In genomic region chr5:28245574-28245973, GRCm38 (mm10) we compare ENCODE assay signal across 20 mouse cellular contexts. TPM values are rescaled to one million over a fixed set of nuclear protein-coding genes. Genes with fewer than 3 reads are reported as not detected.
DNase-seq lines count a peak whose midpoint lies in the region; ATAC-seq and TF ChIP-seq lines count a peak whose summit lies in the region.
"Had no signal": no experiment of that assay in that cellular context is flagged by ENCODE, and none has a peak within 500 bp of the region (broad histone marks: within the 10 kb centered on the region; RNA-seq: fewer than 3 reads in every experiment).

Gene Cnpy1 (minus strand): TSS chr5:28245806.

- H3K9me3 ChIP-seq in hindbrain, embryonic 15.5 days: no peaks in the 10 kb centered on the region
- H3K9me3 ChIP-seq in midbrain, embryonic 14.5 days (ENCODE audit: control insufficient read depth, low read length): no peaks in the 10 kb centered on the region
- H3K9me3 ChIP-seq in stomach, postnatal 0 days (ENCODE audit: control insufficient read depth, low read length): no peaks in the 10 kb centered on the region
- no peaks in the 10 kb centered on the region for H3K9me3 ChIP-seq in liver, embryonic 11.5 days (ENCODE audit: control insufficient read depth, low read length)
- H3K9me3 ChIP-seq: forebrain, embryonic 10.5 days; intestine, embryonic 15.5 days; limb, embryonic 12.5 days; liver, embryonic 13.5 days; lung, embryonic 15.5 days had no signal

- no peak within 1 kb of the TSS for H3K9ac ChIP-seq in hindbrain, embryonic 15.5 days
- no peak within 1 kb of the TSS for H3K9ac ChIP-seq in midbrain, embryonic 14.5 days (replicated peaks; ENCODE audit: low read length)
- H3K9ac ChIP-seq in stomach, postnatal 0 days (ENCODE audit: low read length): no peak within 1 kb of the TSS
- H3K9ac ChIP-seq in liver, embryonic 11.5 days (ENCODE audit: low read depth, low read length): no peak within 1 kb of the TSS
- H3K9ac ChIP-seq: forebrain, postnatal 0 days; intestine, embryonic 15.5 days; limb, embryonic 12.5 days; liver, embryonic 13.5 days; lung, embryonic 15.5 days had no signal

- no peaks in the 10 kb centered on the region for H3K27me3 ChIP-seq in hindbrain, embryonic 15.5 days
- H3K27me3 ChIP-seq in midbrain, embryonic 14.5 days (ENCODE audit: control insufficient read depth, insufficient read depth, low read length): no peaks in the 10 kb centered on the region
- no peaks in the 10 kb centered on the region for H3K27me3 ChIP-seq in stomach, postnatal 0 days (ENCODE audit: control insufficient read depth, insufficient read depth, low read length)
- H3K27me3 ChIP-seq in liver, embryonic 11.5 days (replicated peaks; ENCODE audit: control insufficient read depth, insufficient read depth, low read length): no peaks in the 10 kb centered on the region
- H3K27me3 ChIP-seq: intestine, embryonic 15.5 days; limb, embryonic 12.5 days; liver, embryonic 13.5 days; lung, embryonic 15.5 days had no signal

- no peak within 1 kb of the TSS for H3K27ac ChIP-seq in hindbrain, embryonic 15.5 days (replicated peaks)
- H3K27ac ChIP-seq in midbrain, embryonic 14.5 days (replicated peaks; ENCODE audit: low read depth, low read length): no peak within 1 kb of the TSS
- no peak within 1 kb of the TSS for H3K27ac ChIP-seq in stomach, postnatal 0 days (replicated peaks)
- H3K27ac ChIP-seq in liver, embryonic 11.5 days (ENCODE audit: low read depth, low read length): no peak within 1 kb of the TSS
- H3K27ac ChIP-seq: forebrain, embryonic 10.5 days; intestine, embryonic 15.5 days; limb, embryonic 12.5 days; liver, embryonic 13.5 days; lung, embryonic 15.5 days had no signal

- no peaks in the 10 kb centered on the region for H3K4me1 ChIP-seq in hindbrain, embryonic 15.5 days (replicated peaks)
- H3K4me1 ChIP-seq in midbrain, embryonic 14.5 days (ENCODE audit: control insufficient read depth, insufficient read depth, low read length): 0 out of 2 replicates have a peak, but pooled peaks cover 3% of the 10 kb centered on the region
- H3K4me1 ChIP-seq in stomach, postnatal 0 days (replicated peaks; ENCODE audit: control insufficient read depth, insufficient read depth): no peaks in the 10 kb centered on the region
- H3K4me1 ChIP-seq in liver, embryonic 11.5 days (replicated peaks; ENCODE audit: control insufficient read depth, insufficient read depth, low read length): no peaks in the 10 kb centered on the region
- H3K4me1 ChIP-seq: intestine, embryonic 15.5 days; limb, embryonic 12.5 days; liver, embryonic 13.5 days; lung, embryonic 15.5 days had no signal

- H3K36me3 ChIP-seq in hindbrain, embryonic 15.5 days: no peaks in the 10 kb centered on the region
- H3K36me3 ChIP-seq in midbrain, embryonic 14.5 days (ENCODE audit: control insufficient read depth, insufficient read depth, low read length): no peaks in the 10 kb centered on the region
- no peaks in the 10 kb centered on the region for H3K36me3 ChIP-seq in stomach, postnatal 0 days (ENCODE audit: control insufficient read depth, insufficient read depth, low read length)
- no peaks in the 10 kb centered on the region for H3K36me3 ChIP-seq in liver, embryonic 11.5 days (ENCODE audit: control insufficient read depth, insufficient read depth, low read length)
- H3K36me3 ChIP-seq: forebrain, embryonic 10.5 days; intestine, embryonic 15.5 days; limb, embryonic 12.5 days; liver, embryonic 13.5 days; lung, embryonic 15.5 days had no signal

- peak; percentile 63; the same call in 1 of the 2 replicates for ATAC-seq in hindbrain, embryonic 15.5 days (ENCODE audit: low FRiP score, low read depth)
- ATAC-seq in midbrain, embryonic 14.5 days (ENCODE audit: low FRiP score, low TSS enrichment): no peak
- ATAC-seq in stomach, postnatal 0 days (ENCODE audit: low FRiP score, low TSS enrichment): no peak
- ATAC-seq in liver, embryonic 11.5 days (replicated peaks; ENCODE audit: low FRiP score): no peak
- ATAC-seq: forebrain, postnatal 0 days; intestine, embryonic 15.5 days had no signal

- no peak within 1 kb of the TSS for H3K4me2 ChIP-seq in hindbrain, embryonic 15.5 days
- H3K4me2 ChIP-seq in midbrain, embryonic 14.5 days (ENCODE audit: low read length): no peak within 1 kb of the TSS
- no peak within 1 kb of the TSS for H3K4me2 ChIP-seq in stomach, postnatal 0 days (replicated peaks; ENCODE audit: low read depth)
- H3K4me2 ChIP-seq in liver, embryonic 11.5 days: no peak within 1 kb of the TSS
- H3K4me2 ChIP-seq: heart, embryonic 11.5 days; intestine, embryonic 15.5 days; limb, embryonic 12.5 days; liver, embryonic 13.5 days; lung, embryonic 15.5 days had no signal

- 53% methylated on average over 11 of the region's 11 CpGs for WGBS in hindbrain, embryonic 15.5 days
- 42% methylated on average over 11 of the region's 11 CpGs for WGBS in midbrain, embryonic 14.5 days
- 70% methylated on average over 11 of the region's 11 CpGs for WGBS in stomach, postnatal 0 days
- WGBS in liver, embryonic 11.5 days: 70% methylated on average over 10 of the region's 11 CpGs

- no peak within 1 kb of the TSS for H3K4me3 ChIP-seq in hindbrain, embryonic 15.5 days
- no peak within 1 kb of the TSS for H3K4me3 ChIP-seq in midbrain, embryonic 14.5 days (replicated peaks; ENCODE audit: low read depth, low read length)
- H3K4me3 ChIP-seq in stomach, postnatal 0 days (ENCODE audit: low read depth, low read length): no peak within 1 kb of the TSS
- H3K4me3 ChIP-seq in liver, embryonic 11.5 days (ENCODE audit: low read depth, low read length): no peak within 1 kb of the TSS
- H3K4me3 ChIP-seq: forebrain, embryonic 10.5 days; intestine, embryonic 15.5 days; limb, embryonic 12.5 days; liver, embryonic 13.5 days; lung, embryonic 15.5 days had no signal

- no peak for TF ChIP-seq CTCF in stomach, postnatal 0 days (IDR thresholded peaks at IDR 0.05; ENCODE audit: low read depth)

- no peak for TF ChIP-seq EP300 in stomach, postnatal 0 days (optimal IDR thresholded peaks at IDR 0.05)

- DNase-seq in cerebellum, adult 9-11 months: peak; percentile 31
- no peak for DNase-seq in cerebellum, postnatal 4 days (ENCODE audit: low spot score in 2 of 2)
- peak; percentile 20 for DNase-seq in R1 (ENCODE audit: low read depth, low spot score)
- DNase-seq in midbrain, embryonic 14.5 days: no peak
- DNase-seq in stomach, postnatal 0 days (ENCODE audit: low spot score): no peak
- DNase-seq in heart, adult 9 months (ENCODE audit: low spot score in 2 of 2): no peak
- no peak for DNase-seq in liver, embryonic 11.5 days (ENCODE audit: low spot score)
- DNase-seq: forebrain, postnatal 0 days; kidney, adult 9 months; kidney, postnatal 36 days; liver, embryonic 13.5 days; lung, postnatal 4 days; right cerebral cortex, postnatal 4 days had no signal

RNA-seq across cellular contexts. Expression of gene Cnpy1, which starts in this region (rescaled TPM):
- polyA plus RNA-seq in hindbrain, embryonic 15.5 days (2015; fragmentation: Nextera tagmentation; extraction: Ambion mirVana): 37.0 and 66.2 TPM in 2 replicates
- polyA plus RNA-seq in midbrain, embryonic 14.5 days (2014; fragmentation: Nextera tagmentation; extraction: Ambion mirVana): 67.4 and 99.4 TPM in 2 replicates
- 0.08 and 0.21 TPM in 2 replicates for polyA plus RNA-seq in stomach, postnatal 0 days (2015; fragmentation: Nextera tagmentation; extraction: Ambion mirVana)
- 0.13 and 0.16 TPM in 2 replicates for polyA plus RNA-seq in liver, embryonic 11.5 days (2014; fragmentation: Nextera tagmentation; extraction: Ambion mirVana)
- polyA plus RNA-seq: heart, embryonic 11.5 days; limb, embryonic 12.5 days; thymus, postnatal 0 days had no signal

Comparison
In these comparisons a context has a peak if more than half of its experiments do, and no peak if none do; other contexts are left out.
1. RNA of gene Cnpy1 (polyA plus RNA-seq): 67.4 to 99.4 TPM in midbrain, embryonic 14.5 days and 37.0 to 66.2 TPM in hindbrain, embryonic 15.5 days; 0.08 to 0.21 TPM in stomach, postnatal 0 days and 0.13 to 0.16 TPM in liver, embryonic 11.5 days; every median in the first group is over 10 times any median in the second.
2. DNase-seq: peak in cerebellum, adult 9-11 months (single experiment) and R1 (single experiment); none in cerebellum, postnatal 4 days (0 of 2), midbrain, embryonic 14.5 days (single experiment), stomach, postnatal 0 days (single experiment), heart, adult 9 months (0 of 2) and liver, embryonic 11.5 days (single experiment).